Mouse (Mus musculus): ENCODE measurements around the gene Ccdc71.

DNA sequence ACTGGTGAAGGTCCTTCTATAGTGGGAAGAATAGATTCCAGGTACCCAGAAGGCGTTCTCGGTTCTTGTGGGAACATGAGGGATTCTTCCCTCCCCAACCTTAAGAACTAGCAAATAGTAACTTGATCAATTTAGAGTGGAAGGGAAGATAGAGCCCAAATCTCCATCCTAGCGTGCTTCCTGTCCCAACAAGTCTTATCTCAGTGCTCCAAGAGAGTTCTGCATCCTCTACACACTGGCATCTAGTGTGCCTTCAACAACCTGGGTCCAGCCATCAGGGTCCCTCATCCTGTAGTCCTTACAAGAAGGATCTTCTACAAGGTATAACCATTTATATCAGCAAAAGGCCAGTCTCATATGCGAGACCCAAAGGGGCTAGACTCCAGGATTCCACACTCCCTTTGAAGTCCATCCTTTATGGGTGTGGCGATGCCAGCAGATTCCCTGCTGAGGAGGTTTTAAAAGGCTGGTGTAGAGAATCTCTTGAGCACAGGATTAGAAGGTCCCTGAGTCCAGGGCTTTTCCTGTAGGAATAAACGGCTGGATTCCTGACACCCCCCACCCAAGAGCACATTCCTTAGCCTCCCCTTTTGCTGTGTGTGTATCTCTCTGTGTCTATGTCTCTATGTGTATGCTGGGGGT lies 8.7 kb upstream of the Ccdc71 start:
- no peak for TF ChIP-seq CTCF (IDR thresholded peaks at IDR 0.05; ENCODE audit: insufficient read depth, low read length)
- no peak for TF ChIP-seq POLR2A (IDR thresholded peaks at IDR 0.05; ENCODE audit: borderline replicate concordance, extremely low read depth, low read depth, low read length)
